Mouse (Mus musculus): Measurements from ENCODE around the gene Aggf1.

Aggf1 gene

DNA sequence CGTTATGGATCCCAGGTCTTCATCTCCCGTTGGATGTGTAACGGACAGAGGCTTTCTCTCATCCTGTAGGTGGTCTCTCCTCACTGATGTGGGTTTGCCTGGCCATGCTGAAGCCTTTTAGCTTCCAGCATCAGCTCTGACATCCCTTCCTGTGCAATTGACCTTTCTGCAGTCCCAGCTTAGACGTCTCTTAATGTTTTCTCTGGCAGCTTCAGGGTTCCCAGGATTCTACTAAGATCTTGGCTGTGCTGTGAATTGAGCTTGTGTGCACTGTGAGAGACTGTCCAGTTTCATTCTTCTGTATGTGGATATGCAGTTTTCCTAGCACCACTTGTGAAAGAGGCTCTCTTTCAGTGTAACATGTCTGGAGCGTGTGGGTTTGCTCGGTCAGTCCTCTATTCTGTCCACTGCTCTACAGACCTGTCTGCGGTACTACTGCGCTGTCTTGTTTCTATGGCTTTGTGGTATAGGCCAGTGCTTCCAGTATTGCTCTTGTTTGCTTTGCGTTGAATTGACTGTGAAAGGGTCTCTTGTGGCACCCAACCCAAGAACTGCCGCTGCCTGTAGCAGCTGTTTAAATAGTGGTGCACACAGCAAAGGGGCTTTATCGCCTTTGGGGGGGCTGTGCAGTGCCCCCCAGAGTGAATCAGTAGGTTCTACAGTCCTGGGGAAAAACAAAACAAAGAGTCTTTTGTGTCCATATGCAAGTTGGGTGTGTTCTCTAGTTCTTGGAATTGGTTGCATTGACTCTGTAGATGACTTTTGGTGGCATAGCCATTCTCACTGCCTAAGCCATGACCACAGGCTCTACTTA is 42.9 kb downstream of the Aggf1 start:
- DNase-seq (ENCODE audit: low spot score in 2 of 2): no peak

DNA sequence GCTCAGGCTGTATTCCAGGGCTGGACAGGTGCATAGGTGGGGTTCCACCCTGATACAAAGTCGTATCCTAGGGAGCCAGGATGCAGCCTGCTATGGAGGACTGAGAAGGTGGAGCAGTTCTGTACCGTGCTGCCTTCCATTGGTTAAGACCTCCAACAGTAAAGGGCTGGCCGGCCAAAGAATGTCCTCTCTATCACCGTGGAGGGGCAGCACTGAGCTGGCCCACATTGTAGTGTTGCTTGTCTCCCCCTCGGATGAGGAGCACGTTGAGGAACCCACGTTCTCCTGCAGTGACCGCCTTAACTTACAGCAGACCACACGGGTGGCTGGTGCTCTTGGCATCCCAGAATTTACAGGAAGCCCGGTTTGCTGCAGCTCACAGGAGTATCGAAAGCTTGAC is 44.6 kb downstream of the Aggf1 start:
- no peak for DNase-seq (ENCODE audit: low spot score in 2 of 2)

DNA sequence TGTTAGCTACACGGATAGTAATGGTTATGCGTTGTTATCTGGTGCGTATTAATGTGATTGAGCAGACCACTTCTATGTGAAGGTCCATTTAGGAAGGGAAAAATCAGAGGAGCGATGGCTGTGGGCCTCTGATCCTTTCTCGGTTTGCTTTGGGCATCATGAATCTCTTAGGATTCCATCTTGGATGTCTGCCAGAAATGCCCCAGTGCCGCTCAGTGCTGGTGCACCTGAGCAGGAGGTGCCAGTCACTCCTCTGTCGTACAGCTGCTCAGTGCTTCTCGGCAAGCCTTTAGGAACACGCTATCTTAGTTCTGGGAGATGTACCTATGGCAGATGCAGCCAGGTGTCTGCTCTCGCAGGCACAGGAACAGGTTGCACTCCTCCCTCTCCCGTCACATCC is 46.4 kb downstream of the Aggf1 start:
- DNase-seq (ENCODE audit: low spot score in 2 of 2): no peak

- no peak for DNase-seq (ENCODE audit: low spot score in 2 of 2)
These were observed 47.8 kb downstream of the Aggf1 start for GRCm38 (mm10) chr13:95327345-95327741.

- no peak for DNase-seq (ENCODE audit: low spot score in 2 of 2)
These were observed 48.4 kb downstream of the Aggf1 start for GRCm38 (mm10) chr13:95326611-95327344.

DNA sequence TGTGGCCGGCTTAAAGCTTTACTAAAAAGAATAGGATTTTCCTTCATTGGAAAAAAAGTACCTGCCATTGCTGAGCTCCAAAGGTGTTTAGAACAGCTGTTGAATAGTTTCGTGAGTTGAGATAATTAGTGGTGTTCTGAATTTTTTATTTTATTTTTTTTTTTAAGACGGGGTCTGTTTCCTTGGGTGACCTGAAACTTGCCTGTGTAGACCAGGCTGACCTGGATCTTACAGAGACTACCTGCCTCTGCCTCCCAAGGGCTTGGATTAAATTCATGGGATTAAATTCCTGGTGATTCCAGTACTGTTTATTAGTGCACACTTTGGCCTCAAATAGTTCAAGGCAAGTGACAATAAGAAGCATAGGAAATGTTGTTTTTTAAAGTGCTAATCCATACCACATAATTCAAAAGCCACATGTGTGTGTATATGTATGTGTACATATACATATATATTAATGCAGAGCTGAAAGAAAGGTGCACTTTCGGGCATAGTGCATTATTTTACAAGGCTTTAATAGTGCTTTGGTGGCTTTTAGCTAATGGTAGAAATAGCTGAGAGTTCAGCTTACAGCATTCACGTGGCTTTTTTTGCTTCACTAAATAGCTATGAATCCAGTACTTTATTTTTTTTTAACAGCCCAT is 49.1 kb downstream of the Aggf1 start:
- no peak for DNase-seq (ENCODE audit: low spot score in 2 of 2)

DNA sequence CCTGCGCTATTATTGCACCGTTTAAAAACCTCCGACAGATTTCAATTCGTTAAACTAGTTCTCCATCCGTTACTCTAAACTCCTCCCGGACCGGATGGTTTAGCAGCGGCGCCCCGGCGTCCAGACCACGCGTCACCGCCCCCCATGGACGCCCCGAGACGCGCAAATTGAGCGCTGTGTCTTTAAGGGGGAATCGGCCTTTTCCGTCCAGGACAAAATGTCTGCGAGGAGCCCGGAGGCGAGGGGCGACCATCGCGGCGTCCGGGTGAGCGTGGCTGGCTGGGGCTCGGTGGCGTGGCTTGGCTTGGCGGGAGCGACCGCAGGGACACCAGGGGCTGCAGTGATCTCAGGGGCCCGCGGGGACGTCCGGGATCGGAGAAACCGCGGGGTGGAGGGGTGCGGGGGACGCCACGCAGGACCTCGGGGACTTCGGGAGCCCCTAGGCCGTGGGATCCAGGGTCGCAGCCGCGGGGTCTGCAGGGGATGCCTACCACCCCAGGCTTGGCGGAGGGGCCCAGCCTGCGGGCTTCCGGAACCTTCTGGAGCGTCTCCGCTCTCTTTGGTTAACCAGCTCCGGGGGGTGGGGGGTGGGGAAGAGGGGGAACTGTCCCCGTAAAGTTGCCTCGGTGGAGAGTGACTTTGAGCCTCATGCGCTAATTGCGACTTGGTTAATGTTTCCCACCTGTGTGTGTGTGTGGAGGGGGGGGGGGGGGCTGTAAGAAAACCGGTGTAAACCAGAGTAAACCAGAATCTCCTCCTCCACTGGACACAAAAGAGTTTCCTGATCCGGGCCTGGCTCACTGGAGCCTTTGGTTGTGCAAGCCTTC is 49.9 kb downstream of the Aggf1 start:
- peak; percentile 46 to 52 for DNase-seq (ENCODE audit: low spot score in 2 of 2)

- peak in 1 of 2 experiments; percentile 2 for DNase-seq (ENCODE audit: low spot score in 2 of 2)
These were observed 50.5 kb downstream of the Aggf1 start for GRCm38 (mm10) chr13:95324626-95325079.

DNA sequence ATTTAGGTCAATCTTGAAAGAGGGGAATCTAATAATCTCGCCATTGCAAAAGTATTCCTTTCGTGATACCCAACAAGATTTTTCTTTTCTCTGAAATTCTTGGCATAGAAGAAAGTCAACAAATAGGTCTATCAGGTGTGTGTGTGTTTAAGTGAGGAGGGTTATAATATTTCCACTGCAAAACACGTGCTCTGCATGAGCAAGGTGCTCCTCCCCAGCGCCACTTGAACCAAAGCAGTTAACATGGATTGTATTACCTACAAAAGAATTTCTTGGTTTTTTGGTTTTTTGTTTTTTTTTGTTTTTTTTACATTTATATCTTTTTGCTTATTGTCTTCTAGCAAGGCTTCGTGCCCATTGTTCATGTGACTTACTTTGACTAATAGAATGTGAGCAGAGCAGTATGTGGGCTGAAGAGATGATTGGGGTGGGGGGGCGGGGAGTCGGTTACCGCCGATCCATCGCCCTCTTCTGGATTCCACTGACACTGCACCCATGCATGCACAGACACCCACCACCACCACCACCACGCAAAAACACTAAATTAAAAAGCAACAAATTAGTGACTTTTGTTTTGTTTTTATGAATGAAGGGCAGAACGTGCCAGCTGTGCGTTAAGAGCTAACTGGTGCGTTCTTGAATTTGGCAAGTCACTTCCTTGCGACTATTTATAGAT is 51.1 kb downstream of the Aggf1 start:
- peak; percentile 38 to 45 for DNase-seq (ENCODE audit: low spot score in 2 of 2)

DNA sequence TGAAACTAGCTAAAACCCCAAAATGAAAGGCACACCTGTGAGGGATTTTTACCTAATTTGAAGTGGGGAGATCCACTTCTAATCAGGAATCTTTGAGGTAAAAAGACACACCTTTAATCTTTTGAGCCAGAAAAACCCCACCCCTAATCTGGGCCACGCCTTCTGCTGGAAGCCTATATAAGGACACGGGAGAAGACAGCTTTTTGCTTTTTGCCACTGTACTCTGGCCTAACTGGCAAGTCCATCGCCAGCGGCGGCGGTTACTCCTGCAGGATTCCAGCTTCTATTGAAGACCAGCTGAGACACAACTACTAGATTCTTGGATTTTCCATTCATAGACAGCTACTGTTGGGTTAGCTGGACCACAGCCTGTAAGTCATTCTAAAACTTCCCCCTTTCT is 51.8 kb downstream of the Aggf1 start, which contains the start of gene Zbed3:
Gene Zbed3 (plus strand): TSS at position 213 of the 400 bp plus-strand sequence.
- DNase-seq (ENCODE audit: low spot score in 2 of 2): no peak

DNA sequence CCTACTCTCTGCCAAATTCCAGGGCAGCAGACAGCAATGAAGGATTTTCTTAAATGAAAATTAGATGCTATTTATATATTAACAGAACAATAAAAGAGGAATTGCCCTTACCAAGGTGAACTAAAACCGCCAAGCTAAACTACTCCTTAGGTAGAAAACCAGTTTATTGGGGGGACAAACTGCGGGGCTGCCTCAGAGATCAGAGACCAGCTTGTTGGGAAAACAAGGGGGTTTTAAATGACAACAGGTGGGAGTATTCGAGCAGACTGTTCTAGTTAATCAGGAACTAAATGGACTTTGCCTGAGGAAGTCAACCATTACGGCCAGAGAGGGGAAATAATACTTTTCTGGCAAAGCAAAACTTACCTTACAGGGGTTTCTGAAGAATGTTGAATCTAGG is 54.7 kb downstream of the Aggf1 start:
- no peak for DNase-seq (ENCODE audit: low spot score in 2 of 2)

DNA sequence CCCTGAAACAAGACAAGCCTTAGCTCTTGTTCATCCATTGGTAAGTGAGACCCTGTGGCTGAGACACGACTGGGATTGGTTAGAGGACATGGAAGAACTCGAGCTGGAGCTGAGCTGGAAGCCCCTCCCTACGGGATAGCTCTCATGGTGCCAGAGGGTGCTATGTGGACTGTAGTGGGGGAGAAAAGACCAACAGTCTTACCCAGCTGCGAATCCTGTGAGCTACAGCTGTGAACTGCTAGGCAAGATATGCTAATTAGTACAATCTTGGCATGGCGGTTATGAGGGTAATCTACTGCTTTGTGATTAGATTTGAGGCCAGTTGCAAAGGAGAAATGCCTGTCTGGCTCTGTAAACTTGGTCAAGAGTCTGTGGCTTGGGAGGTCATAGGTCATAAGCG is 56.0 kb downstream of the Aggf1 start:
- no peak for DNase-seq (ENCODE audit: low spot score in 2 of 2)

GRCm38 (mm10) chr13:95312016-95312415 is 63.1 kb downstream of the Aggf1 start:
- no peak for DNase-seq (ENCODE audit: low spot score in 2 of 2)

GRCm38 (mm10) chr13:95307100-95307655 is 68.0 kb downstream of the Aggf1 start:
- no peak for DNase-seq (ENCODE audit: low spot score in 2 of 2)

DNA sequence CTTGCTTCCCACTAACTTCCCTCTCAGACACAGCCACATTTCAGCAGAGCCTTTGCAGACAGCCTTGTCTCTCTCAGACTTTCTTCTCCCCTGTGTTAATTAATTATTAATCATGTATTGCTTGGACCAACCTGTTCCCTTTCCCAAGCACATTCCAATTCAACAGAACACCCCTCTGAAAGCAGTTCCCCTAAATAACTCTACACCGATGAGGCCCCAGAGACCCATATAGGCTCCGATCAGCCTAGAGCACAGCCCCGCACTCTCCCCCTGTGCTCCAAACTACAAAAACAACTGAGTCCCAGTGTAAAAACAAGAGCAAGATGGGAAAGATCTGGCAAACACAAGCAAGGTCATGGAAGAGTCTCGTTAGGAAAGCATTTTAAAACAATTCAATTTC is 68.6 kb downstream of the Aggf1 start:
- DNase-seq (ENCODE audit: low spot score in 2 of 2): no peak

Measured in spleen, postnatal 36 days (tissue).